Mouse (Mus musculus): ENCODE data around the gene S100pbp. TPM values are rescaled to one million over a fixed set of nuclear protein-coding genes. Genes with fewer than 3 reads are reported as not detected.

S100pbp gene
- polyA plus RNA-seq, 1 experiment: 6.4 TPM

DNA sequence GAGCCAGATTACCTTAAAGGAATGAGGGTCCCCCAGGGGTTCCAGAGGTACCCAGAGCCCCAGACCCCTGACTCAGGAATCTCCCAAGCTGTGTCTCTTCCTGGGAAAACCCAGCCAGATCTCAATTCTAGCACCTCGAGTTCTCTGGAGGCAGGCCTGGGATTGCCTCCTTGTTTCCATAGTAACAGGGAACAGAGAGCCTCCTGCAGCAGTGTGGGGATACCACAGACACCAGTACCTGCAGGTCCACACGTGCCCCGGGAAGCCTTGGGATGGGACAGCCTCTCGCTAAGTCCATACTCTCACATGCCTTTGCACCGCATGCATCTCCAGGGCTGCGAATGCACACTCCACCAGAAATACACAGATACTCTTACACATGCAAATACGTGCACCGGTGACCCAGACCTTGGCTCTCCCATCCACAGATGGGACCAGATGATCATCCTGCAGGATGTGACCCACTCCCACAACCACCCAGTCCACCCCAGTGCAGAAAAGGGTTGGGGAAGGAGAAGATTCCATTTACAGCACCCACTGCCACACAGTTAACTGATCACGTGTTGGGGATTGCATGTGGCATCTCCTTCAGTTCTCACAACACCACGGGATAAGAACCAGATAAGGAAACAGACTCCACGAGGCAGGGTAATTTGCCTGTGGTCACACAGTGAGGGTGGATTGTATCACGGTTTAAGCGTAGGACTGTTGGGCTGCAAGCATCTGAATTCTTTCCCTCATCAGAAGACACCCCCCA, 60.8 kb downstream of the S100pbp start:
- TF ChIP-seq POLR2A (IDR thresholded peaks at IDR 0.05; ENCODE audit: low read depth, low read length) (no peak), CTCF (IDR thresholded peaks at IDR 0.05; ENCODE audit: extremely low read depth, insufficient read length, insufficient replicate concordance, low read depth, low read length) (no peak)
- peaks cover 9% of the 10 kb centered on the region; the same call in 1 of the 2 replicates for H3K4me1 ChIP-seq (ENCODE audit: control insufficient read depth, insufficient read depth, insufficient read length, low read length)
- 60% methylated on average over 13 of the region's 13 CpGs for WGBS
- H3K27me3 ChIP-seq (ENCODE audit: control insufficient read depth, insufficient read depth, low read length): peaks cover 5% of the 10 kb centered on the region; the same call in 1 of the 2 replicates
- no peak overlapping the region for H3K27ac ChIP-seq (ENCODE audit: insufficient read depth, low read depth, low read length)
- H3K36me3 ChIP-seq (ENCODE audit: control insufficient read depth, insufficient read depth, low read length): no peaks in the 10 kb centered on the region
- no peak overlapping the region for H3K4me3 ChIP-seq (ENCODE audit: low read depth, low read length)

DNA sequence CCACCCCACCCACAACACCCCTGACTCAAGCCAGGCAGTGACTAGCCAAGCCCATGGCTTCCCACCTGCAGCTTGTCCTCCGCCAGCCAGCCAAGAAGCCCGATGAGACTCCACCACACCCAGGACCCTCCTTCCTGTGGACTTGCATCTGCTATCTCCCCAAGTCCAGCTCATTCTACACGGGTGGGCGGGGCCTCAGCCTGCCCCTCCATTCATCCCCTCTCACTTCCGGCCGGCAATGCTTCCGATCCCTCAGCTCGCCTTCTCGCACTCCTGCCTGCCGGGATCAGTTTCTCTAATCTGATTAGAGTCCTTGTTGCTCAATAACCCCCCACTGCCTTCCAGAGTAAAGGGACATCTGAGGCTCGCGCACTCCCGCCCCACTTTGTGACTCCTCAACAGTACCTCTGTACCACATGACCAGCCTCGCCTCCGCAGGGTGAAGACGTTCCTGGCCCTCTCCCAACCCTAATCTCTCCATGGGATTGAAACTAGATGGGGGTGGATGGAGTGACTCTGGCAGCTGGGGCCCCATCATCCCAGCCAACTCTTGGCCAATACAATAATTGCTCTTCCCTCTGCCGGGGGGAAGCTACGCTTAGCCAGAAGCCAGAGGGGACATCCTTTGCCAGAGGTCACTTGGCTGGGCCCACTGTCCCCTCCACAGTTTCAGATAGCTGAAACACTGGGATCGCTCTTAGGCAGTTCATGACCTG, 63.6 kb downstream of the S100pbp start:
- peaks cover 9% of the 10 kb centered on the region for H3K4me1 ChIP-seq (ENCODE audit: control insufficient read depth, insufficient read depth, insufficient read length, low read length)
- 13% methylated on average over 19 of the region's 19 CpGs for WGBS
- H3K27ac ChIP-seq (ENCODE audit: insufficient read depth, low read depth, low read length): no peak overlapping the region
- H3K4me3 ChIP-seq (ENCODE audit: low read depth, low read length): peak overlapping the region; percentile 9; the same call in 1 of the 2 replicates
- peaks cover 23% of the 10 kb centered on the region for H3K27me3 ChIP-seq (ENCODE audit: control insufficient read depth, insufficient read depth, low read length)
- no peak for TF ChIP-seq CTCF (IDR thresholded peaks at IDR 0.05; ENCODE audit: extremely low read depth, insufficient read length, insufficient replicate concordance, low read depth, low read length)
- TF ChIP-seq POLR2A (IDR thresholded peaks at IDR 0.05; ENCODE audit: low read depth, low read length): no peak
- no peaks in the 10 kb centered on the region for H3K36me3 ChIP-seq (ENCODE audit: control insufficient read depth, insufficient read depth, low read length)

DNA sequence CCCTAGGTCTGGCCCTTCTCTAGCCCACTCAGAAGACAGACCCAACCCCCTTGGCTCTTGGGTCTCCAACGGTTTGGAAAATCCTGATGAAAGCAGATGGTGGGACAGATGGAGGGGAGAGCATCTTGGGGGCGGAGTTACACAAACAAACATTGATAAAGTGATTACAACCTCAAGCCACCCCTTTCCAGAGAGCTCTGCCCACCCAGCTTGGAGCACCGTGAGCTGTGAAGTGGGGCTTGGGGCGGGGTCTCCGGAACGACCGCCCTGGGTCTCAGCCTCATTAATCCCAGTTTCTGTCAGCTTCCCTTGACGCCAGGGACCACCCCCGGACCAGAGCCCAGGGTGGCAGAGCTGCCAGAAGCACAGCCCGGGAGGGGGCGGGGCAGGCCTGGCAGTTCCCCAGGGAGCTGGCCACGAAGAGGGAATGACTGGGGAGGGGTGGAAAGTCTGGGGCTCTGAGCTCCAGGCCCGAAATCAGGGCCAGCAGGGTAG, 64.8 kb downstream of the S100pbp start:
- Histone ChIP-seq H3K27ac (ENCODE audit: insufficient read depth, low read depth, low read length) (no peak overlapping the region), H3K4me3 (ENCODE audit: low read depth, low read length) (no peak overlapping the region), H3K36me3 (ENCODE audit: control insufficient read depth, insufficient read depth, low read length) (no peaks in the 10 kb centered on the region), H3K4me1 (ENCODE audit: control insufficient read depth, insufficient read depth, insufficient read length, low read length) (peaks cover 3% of the 10 kb centered on the region), H3K27me3 (ENCODE audit: control insufficient read depth, insufficient read depth, low read length) (peaks cover 29% of the 10 kb centered on the region)
- TF ChIP-seq CTCF (IDR thresholded peaks at IDR 0.05; ENCODE audit: extremely low read depth, insufficient read length, insufficient replicate concordance, low read depth, low read length): no peak
- no peak for TF ChIP-seq POLR2A (IDR thresholded peaks at IDR 0.05; ENCODE audit: low read depth, low read length)
- WGBS: 14% methylated on average over 13 of the region's 13 CpGs

DNA sequence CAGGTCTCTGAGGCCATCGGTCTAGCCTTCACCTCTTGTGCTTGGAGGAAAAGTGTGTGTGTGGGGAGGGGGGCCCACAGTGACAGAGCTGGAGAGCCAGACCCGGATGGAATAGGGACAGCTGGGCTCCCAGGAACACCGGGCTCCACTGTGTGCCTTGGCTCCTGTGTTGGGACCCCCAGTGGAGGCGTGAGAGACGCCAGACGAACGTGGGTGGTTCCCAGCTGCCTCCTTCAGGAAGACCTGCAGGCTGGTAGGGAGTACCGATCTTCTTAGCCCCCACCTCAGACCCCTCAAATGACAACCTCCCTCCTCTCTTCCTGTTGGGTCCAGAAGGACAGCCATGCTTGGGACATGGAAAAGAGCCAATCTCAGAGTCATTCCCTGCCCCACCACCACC, 66.8 kb downstream of the S100pbp start:
- Histone ChIP-seq H3K4me1 (ENCODE audit: control insufficient read depth, insufficient read depth, insufficient read length, low read length) (peaks cover 3% of the 10 kb centered on the region), H3K4me3 (ENCODE audit: low read depth, low read length) (no peak overlapping the region), H3K36me3 (ENCODE audit: control insufficient read depth, insufficient read depth, low read length) (no peaks in the 10 kb centered on the region), H3K27me3 (ENCODE audit: control insufficient read depth, insufficient read depth, low read length) (peaks cover 29% of the 10 kb centered on the region), H3K27ac (ENCODE audit: insufficient read depth, low read depth, low read length) (no peak overlapping the region)
- TF ChIP-seq CTCF (IDR thresholded peaks at IDR 0.05; ENCODE audit: extremely low read depth, insufficient read length, insufficient replicate concordance, low read depth, low read length) (no peak), POLR2A (IDR thresholded peaks at IDR 0.05; ENCODE audit: low read depth, low read length) (no peak)
- 24% methylated on average over 8 of the region's 8 CpGs for WGBS

DNA sequence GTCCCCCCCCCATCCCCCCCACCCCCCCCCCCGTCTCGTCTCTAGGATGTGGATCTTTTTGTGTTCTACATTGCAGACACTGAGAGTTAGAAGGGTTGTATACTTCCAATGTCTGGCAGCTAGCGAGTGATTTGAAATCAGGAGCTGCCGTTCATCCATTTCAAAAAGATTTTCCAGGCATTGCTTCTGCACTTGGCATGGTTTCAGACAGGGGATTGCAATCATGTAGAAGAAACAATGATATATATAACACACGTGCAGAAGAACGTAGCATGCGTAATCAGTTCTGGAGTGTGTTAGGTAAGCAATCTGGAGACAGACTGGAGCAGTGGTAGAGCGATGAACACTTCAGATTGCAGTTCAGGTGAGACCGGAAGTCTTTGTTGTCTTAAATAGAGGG, 67.4 kb downstream of the S100pbp start:
- 23% methylated on average over 9 of the region's 9 CpGs for WGBS

DNA sequence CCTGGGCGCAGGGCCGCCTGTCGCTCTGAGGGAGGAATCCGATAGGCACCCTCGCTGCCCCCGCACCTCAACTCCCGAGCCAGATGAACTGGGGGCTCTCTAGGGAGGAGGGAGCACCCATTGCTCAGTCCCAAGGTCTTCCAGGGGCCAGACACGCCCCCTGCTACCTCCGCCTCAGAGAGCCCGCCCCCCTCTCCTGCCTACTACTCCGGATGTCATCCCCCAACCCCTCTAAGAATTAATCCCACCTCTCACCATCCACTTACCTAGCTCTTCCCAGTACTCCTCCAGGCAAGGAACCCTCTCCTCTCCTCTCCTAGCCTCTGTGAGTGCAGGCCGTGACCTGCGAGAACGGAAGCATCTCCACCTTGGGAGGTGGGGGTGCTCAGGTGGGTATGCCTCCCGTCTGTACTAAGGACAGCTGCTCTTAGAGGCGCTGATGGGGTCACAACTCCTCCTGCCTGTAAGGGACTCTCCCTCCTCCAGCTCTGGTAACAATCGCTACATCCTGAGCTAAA, 67.9 kb downstream of the S100pbp start, which contains the start of gene Hpca:
Gene Hpca (minus strand): TSS at position 468 of the 518 bp plus-strand sequence.
- Histone ChIP-seq H3K4me3 (ENCODE audit: low read depth, low read length) (peak within 1 kb of the TSS; percentile 33), H3K36me3 (ENCODE audit: control insufficient read depth, insufficient read depth, low read length) (no peaks in the 10 kb centered on the region), H3K27ac (ENCODE audit: insufficient read depth, low read depth, low read length) (no peak within 1 kb of the TSS), H3K4me1 (ENCODE audit: control insufficient read depth, insufficient read depth, insufficient read length, low read length) (peaks cover 3% of the 10 kb centered on the region), H3K27me3 (ENCODE audit: control insufficient read depth, insufficient read depth, low read length) (peaks cover 29% of the 10 kb centered on the region)
- no peak for TF ChIP-seq CTCF (IDR thresholded peaks at IDR 0.05; ENCODE audit: extremely low read depth, insufficient read length, insufficient replicate concordance, low read depth, low read length)
- TF ChIP-seq POLR2A (IDR thresholded peaks at IDR 0.05; ENCODE audit: low read depth, low read length): no peak
- 4% methylated on average over 17 of the region's 17 CpGs for WGBS

More for the DNA sequence above, 67.4 kb downstream of the S100pbp start:
- Histone ChIP-seq H3K4me3 (ENCODE audit: low read depth, low read length) (no peak overlapping the region), H3K27me3 (ENCODE audit: control insufficient read depth, insufficient read depth, low read length) (peaks cover 29% of the 10 kb centered on the region), H3K4me1 (ENCODE audit: control insufficient read depth, insufficient read depth, insufficient read length, low read length) (peaks cover 3% of the 10 kb centered on the region), H3K36me3 (ENCODE audit: control insufficient read depth, insufficient read depth, low read length) (no peaks in the 10 kb centered on the region), H3K27ac (ENCODE audit: insufficient read depth, low read depth, low read length) (no peak overlapping the region)
- no peak for TF ChIP-seq CTCF (IDR thresholded peaks at IDR 0.05; ENCODE audit: extremely low read depth, insufficient read length, insufficient replicate concordance, low read depth, low read length)
- no peak for TF ChIP-seq POLR2A (IDR thresholded peaks at IDR 0.05; ENCODE audit: low read depth, low read length)
